Mouse (Mus musculus): Measurements from ENCODE around the gene Plcb4. TPM values are rescaled to one million over a fixed set of nuclear protein-coding genes. Genes with fewer than 3 reads are reported as not detected.

The Plcb4 gene
- total RNA-seq, 2 experiments from 2014 or later: 67.5 to 81.8 TPM

GRCm38 (mm10) chr2:135805748-135806685 lies 147.2 kb downstream of the Plcb4 start:
- no peak overlapping the region for H3K27ac ChIP-seq
- no peak for DNase-seq (ENCODE audit: extremely low spot score in 1 of 2, low spot score in 2 of 2)
- intact Hi-C loops (cut with DNase I): no loop called here
- TF ChIP-seq CTCF (IDR thresholded peaks at IDR 0.05): no peak
- H3K4me3 ChIP-seq: no peak overlapping the region

GRCm38 (mm10) chr2:135808342-135808741 lies 149.5 kb downstream of the Plcb4 start:
- no peak for TF ChIP-seq CTCF (IDR thresholded peaks at IDR 0.05)
- no peak overlapping the region for H3K4me3 ChIP-seq
- H3K27ac ChIP-seq: no peak overlapping the region
- intact Hi-C loops (cut with DNase I): no loop called here
- DNase-seq (ENCODE audit: extremely low spot score in 1 of 2, low spot score in 2 of 2): no peak

GRCm38 (mm10) chr2:135810841-135811240 lies 152.0 kb downstream of the Plcb4 start:
- Histone ChIP-seq H3K4me3 (no peak overlapping the region), H3K27ac (no peak overlapping the region)
- no peak for DNase-seq (ENCODE audit: extremely low spot score in 1 of 2, low spot score in 2 of 2)
- no peak for TF ChIP-seq CTCF (IDR thresholded peaks at IDR 0.05)
- intact Hi-C loops (cut with DNase I): no loop called here

DNA sequence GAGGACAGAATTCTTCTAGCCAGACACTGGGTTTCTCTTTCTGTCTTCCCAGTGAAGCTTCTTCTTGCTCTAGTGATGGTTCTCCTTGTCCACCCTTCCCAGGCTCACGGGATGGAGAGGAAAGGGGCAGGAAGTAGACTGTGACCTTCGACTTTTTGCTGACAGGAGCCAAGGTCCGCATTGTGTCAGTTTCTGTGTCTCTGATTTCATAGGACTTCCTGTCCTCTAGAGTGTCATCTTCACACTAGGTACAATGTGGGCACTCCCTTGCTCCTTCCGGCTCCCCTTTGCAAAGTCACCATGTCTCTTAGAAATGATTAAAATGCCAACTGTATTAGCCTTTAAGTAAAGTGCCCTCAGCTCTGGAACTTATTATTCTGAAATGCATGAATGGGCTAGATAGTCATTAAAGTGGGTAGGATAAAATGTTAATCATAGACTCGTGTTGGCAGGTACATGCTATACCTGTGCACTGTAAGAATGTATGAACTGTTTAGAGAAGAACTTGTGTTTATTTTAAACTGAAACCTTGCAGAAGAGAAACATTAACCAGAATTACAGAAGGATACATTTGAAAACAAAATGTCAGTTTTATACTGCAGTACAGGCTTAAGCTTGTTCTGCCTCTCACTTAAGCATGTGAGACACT lies 152.8 kb downstream of the Plcb4 start:
- intact Hi-C loops (cut with DNase I): no loop called here
- no peak for DNase-seq (ENCODE audit: extremely low spot score in 1 of 2, low spot score in 2 of 2)
- Histone ChIP-seq H3K27ac (no peak overlapping the region), H3K4me3 (no peak overlapping the region)
- TF ChIP-seq CTCF (IDR thresholded peaks at IDR 0.05): no peak

DNA sequence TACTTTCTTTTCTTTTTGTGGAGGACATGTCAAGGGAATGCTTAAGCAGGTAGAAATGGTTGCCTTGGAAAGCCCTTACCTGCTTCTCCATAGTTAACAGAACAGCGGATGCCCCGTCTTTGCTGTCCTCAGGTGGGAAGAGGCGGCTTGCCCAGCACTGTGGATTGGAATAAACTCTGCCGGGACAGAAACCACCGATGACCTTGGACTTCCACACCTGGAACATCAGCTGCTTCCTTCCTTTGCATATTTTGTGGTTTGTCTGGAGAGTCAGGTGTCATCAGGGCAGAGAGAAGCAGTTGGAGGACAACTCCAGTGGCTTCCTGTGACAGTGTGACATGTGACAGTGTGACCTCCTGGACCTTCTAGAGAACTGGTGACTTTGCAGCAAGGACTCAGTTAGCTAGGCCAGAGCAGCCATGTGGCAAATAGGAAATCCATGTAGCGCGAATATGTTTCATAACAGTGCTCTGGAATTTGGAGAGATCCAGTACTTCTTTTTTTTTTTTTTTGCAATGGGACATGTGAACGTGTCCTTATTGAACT lies 154.0 kb downstream of the Plcb4 start:
- DNase-seq (ENCODE audit: extremely low spot score in 1 of 2, low spot score in 2 of 2): no peak
- intact Hi-C loops (cut with DNase I): no loop called here
- no peak for TF ChIP-seq CTCF (IDR thresholded peaks at IDR 0.05)
- Histone ChIP-seq H3K4me3 (no peak overlapping the region), H3K27ac (no peak overlapping the region)

DNA sequence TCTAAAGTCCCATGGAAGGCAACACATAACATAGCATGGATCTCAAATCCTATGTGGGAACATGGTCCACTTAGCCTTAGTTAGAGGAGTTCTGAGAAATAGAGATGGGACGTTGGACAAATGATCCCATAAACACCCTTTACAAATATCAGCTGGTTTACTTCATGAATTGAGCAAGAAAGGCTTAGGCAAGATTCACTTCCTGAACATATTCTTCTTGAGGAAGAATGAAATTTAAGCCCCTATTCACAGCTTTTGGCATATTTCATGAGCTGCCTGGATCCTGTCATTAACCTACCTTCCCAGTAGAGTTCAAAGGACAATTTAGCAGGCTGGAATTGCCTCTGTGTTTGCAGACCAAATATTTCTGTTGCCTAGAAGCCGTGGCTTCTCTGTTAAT lies 161.9 kb downstream of the Plcb4 start:
- intact Hi-C loops (cut with DNase I): no loop called here
- Histone ChIP-seq H3K27ac (no peak overlapping the region), H3K4me3 (no peak overlapping the region)
- TF ChIP-seq CTCF (IDR thresholded peaks at IDR 0.05): no peak
- no peak for DNase-seq (ENCODE audit: extremely low spot score in 1 of 2, low spot score in 2 of 2)

- no peak for DNase-seq (ENCODE audit: extremely low spot score in 1 of 2, low spot score in 2 of 2)
- no peak for TF ChIP-seq CTCF (IDR thresholded peaks at IDR 0.05)
- intact Hi-C loops (cut with DNase I): no loop called here
- Histone ChIP-seq H3K27ac (no peak overlapping the region), H3K4me3 (no peak overlapping the region)
These were observed 164.9 kb downstream of the Plcb4 start for GRCm38 (mm10) chr2:135823690-135824089.

GRCm38 (mm10) chr2:135824757-135825156 lies 165.9 kb downstream of the Plcb4 start:
- H3K4me3 ChIP-seq: no peak overlapping the region
- intact Hi-C loops (cut with DNase I): no loop called here
- no peak for DNase-seq (ENCODE audit: extremely low spot score in 1 of 2, low spot score in 2 of 2)
- TF ChIP-seq CTCF (IDR thresholded peaks at IDR 0.05): no peak
- H3K27ac ChIP-seq: no peak overlapping the region

DNA sequence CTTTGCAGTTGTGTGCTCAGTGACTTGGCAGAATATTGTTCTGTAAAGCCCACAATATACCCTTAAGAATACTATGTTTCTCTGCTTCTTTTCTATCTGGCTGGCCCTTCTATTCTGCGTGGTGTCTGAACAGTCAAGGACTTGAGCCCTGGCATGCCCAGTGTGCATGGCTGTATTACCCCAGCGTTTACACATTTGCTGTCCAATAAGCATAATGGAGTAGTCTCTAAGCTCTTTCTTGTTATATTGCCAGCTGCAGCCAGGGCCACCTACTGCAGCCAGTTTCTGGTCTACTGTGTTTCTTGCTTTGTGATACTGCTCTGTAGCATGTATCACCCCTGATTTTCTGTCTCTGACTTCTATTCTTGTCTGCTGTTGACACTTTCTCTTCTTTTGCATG lies 166.8 kb downstream of the Plcb4 start:
- intact Hi-C loops (cut with DNase I): no loop called here
- H3K27ac ChIP-seq: no peak overlapping the region
- H3K4me3 ChIP-seq: no peak overlapping the region
- DNase-seq (ENCODE audit: extremely low spot score in 1 of 2, low spot score in 2 of 2): no peak
- TF ChIP-seq CTCF (IDR thresholded peaks at IDR 0.05): no peak

DNA sequence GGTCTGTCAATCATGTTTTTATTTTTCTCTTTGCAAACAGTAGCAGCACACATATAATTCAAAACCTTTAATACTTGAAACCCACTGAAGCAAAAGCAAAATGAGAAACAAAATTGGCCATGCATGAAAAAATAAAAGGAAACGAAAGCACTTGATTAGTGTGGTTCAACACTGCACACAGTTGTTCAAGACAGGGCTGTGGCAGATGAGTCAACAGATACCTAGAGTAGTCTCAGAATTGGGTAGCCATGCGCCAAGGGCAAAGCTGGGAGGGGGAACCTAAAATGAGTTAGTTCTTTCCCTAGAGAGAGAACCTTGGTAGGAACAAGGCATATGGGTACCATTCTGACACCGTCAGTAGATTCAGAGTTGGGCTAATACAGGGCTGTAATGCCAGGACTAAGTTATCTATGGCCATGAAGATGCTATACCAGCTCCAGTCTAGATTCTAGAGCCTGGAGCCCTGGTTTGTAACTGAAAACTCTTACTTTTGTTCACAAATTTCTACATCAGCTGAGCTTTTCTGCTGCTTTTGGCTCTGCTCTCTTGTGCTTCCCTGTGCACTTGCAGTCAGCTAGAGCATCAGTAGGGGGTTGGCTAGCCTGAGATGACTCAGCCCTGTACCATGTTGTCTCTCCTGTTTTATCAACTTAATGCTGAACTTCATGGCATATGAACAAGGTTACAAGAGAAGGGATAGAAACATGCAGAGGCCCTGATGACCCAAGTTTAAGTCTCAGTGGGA lies 168.0 kb downstream of the Plcb4 start:
- no peak overlapping the region for H3K4me3 ChIP-seq

DNA sequence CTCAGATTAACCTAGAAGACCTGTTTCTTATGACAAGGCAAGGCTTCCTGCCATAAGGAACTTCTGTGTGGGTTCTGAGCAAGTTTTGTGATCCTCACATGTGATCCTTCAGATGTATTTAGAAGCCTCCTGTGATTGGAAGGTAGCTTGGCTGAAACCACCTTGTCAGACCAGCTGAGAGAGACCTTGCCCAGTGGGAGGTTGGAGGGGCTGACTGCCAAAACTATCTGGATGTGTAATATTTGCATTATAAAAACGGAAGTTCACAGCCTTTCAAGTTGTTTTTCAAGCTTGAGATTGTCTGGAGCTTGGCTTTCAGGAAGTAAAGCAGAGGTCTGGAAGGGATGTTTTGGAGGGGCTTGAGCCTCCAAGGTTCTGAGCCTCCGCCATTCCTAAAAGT lies 169.6 kb downstream of the Plcb4 start:
- intact Hi-C loops (cut with DNase I): no loop called here
- TF ChIP-seq CTCF (IDR thresholded peaks at IDR 0.05): no peak
- H3K4me3 ChIP-seq: no peak overlapping the region
- H3K27ac ChIP-seq: no peak overlapping the region
- no peak for DNase-seq (ENCODE audit: extremely low spot score in 1 of 2, low spot score in 2 of 2)

More for the DNA sequence above, 168.0 kb downstream of the Plcb4 start:
- DNase-seq (ENCODE audit: extremely low spot score in 1 of 2, low spot score in 2 of 2): no peak
- H3K27ac ChIP-seq: no peak overlapping the region
- TF ChIP-seq CTCF (IDR thresholded peaks at IDR 0.05): no peak
- intact Hi-C loops (cut with DNase I): no loop called here

DNA sequence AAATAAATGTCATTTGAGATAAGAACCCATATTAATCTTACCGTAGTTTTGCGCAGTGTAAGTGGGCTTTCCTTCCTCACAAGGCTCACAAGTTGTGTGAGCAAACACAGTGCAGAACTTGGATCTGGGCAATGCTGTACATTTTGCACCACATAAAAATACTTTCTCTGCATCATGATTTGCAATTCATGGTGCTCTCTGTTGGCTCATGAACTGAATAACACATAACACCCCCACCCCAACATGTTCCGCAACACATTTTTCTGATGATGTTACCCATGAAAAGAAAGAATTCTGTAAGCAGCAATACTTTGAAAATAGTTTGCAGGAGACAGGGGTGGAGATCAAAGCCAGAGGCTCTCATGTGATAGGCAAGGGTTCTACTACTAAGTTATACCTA lies 174.9 kb downstream of the Plcb4 start:
- intact Hi-C loops (cut with DNase I): no loop called here
- TF ChIP-seq CTCF (IDR thresholded peaks at IDR 0.05): no peak
- DNase-seq (ENCODE audit: extremely low spot score in 1 of 2, low spot score in 2 of 2): no peak
- H3K27ac ChIP-seq: no peak overlapping the region
- no peak overlapping the region for H3K4me3 ChIP-seq

Measured in left cerebral cortex, adult 2 months (tissue).